Mouse (Mus musculus) liver, adult 2 months (tissue): ENCODE measurements around the gene Fam98c. TPM values are rescaled to one million over a fixed set of nuclear protein-coding genes. Genes with fewer than 3 reads are reported as not detected.

Experiments used
- DNase-seq: peaks from one replicate; pipeline ENCODE4 v3.0.0-alpha.2; 2011; ENCODE audit warnings: low read depth, low spot score; ENCODE audit errors: extremely low read depth
- H3K27ac ChIP-seq: fragments of 200-500 bp; replicated peaks from 2 replicates; pipeline ENCODE4 v1.5.1; 2012; ENCODE audit warnings: low read depth, mild to moderate bottlenecking, control low read depth, inconsistent platforms, low read length; ENCODE audit not compliant: insufficient read depth
- H3K27me3 ChIP-seq: fragments of 200-500 bp; 2 replicates; pipeline ENCODE4 v1.6.1; 2012; ENCODE audit warnings: mild to moderate bottlenecking, moderate library complexity, low read length, inconsistent platforms; ENCODE audit not compliant: control insufficient read depth, insufficient read depth
- H3K36me3 ChIP-seq: fragments of 200-500 bp; 2 replicates; pipeline ENCODE4 v1.6.1; 2012; ENCODE audit warnings: low read length, inconsistent platforms; ENCODE audit not compliant: control insufficient read depth, insufficient read depth
- H3K4me1 ChIP-seq: fragments of 200-500 bp; 2 replicates; pipeline ENCODE4 v1.6.1; 2011; ENCODE audit warnings: low read length; ENCODE audit not compliant: control insufficient read depth, insufficient read depth
- H3K4me3 ChIP-seq: fragments of 200-500 bp; 2 replicates; pipeline ENCODE4 v1.5.1; 2011; ENCODE audit warnings: low read depth, mild to moderate bottlenecking, control low read depth, low read length, moderate library complexity; ENCODE audit not compliant: insufficient read depth
- H3K79me2 ChIP-seq: fragments of 200-500 bp; 2 replicates; pipeline ENCODE4 v1.6.1; 2012; ENCODE audit warnings: inconsistent platforms, mild to moderate bottlenecking, low read length, moderate library complexity; ENCODE audit not compliant: control insufficient read depth, insufficient read depth
- H3K9ac ChIP-seq: fragments of 200-500 bp; 2 replicates; pipeline ENCODE4 v1.6.1; 2012; ENCODE audit warnings: low read depth, mild to moderate bottlenecking, control low read depth, inconsistent platforms, low read length
- CTCF ChIP-seq: fragments of 200-500 bp; IDR thresholded peaks from 2 replicates; pipeline ENCODE4 v1.5.1; 2011; ENCODE audit warnings: low read depth, low read length, control low read depth
- POLR2A ChIP-seq: fragments of 200-500 bp; IDR thresholded peaks from 2 replicates; pipeline ENCODE4 v1.6.1; 2011; ENCODE audit warnings: low read length, control low read depth; ENCODE audit not compliant: insufficient read depth; ENCODE audit errors: extremely low read depth
- WGBS: fragments of 180-500 bp; shearing (Covaris S2); methylation state at CpG from one replicate; pipeline ENCODE4 v1.1.7; 2018; 5-methylcytosine and 5-hydroxymethylcytosine counted together
- polyA plus RNA-seq: library from polyadenylated mRNA; depleted of rRNA; stranded (reverse); fragments of >200 nt; gene quantifications from 2 replicates; pipeline ENCODE4 v1.2.3, GENCODE M21; 2012
- total RNA-seq: library from RNA; depleted of rRNA; stranded (reverse); fragments of >200 nt; gene quantifications from 2 replicates; pipeline ENCODE4 v1.2.3, GENCODE M21; 2014

Gene Fam98c
- total and polyA plus RNA-seq, 2 experiments: 5.1 to 19.3 TPM

- TF ChIP-seq CTCF: no peak
- no peak for TF ChIP-seq POLR2A
- 97% methylated on average over 14 of the region's 14 CpGs for WGBS
- Histone ChIP-seq H3K27ac (no peak overlapping the region), H3K36me3 (peaks cover 2% of the 10 kb centered on the region; the same call in 1 of the 2 replicates), H3K9ac (no peak overlapping the region), H3K79me2 (no peaks in the 10 kb centered on the region), H3K4me1 (peaks cover 3% of the 10 kb centered on the region; the same call in 1 of the 2 replicates), H3K27me3 (0 out of 2 replicates have a peak, but pooled peaks cover 3% of the 10 kb centered on the region), H3K4me3 (no peak overlapping the region)
- DNase-seq: no peak
These were observed 1.9 kb downstream of the Fam98c start for GRCm38 (mm10) chr7:29154018-29154720.

- DNase-seq: no peak
- WGBS: 76% methylated on average over 10 of the region's 10 CpGs
- no peaks in the 10 kb centered on the region for H3K79me2 ChIP-seq
- H3K4me3 ChIP-seq: no peak overlapping the region
- no peak for TF ChIP-seq POLR2A
- TF ChIP-seq CTCF: no peak
- peaks cover 2% of the 10 kb centered on the region; the same call in 1 of the 2 replicates for H3K4me1 ChIP-seq
- H3K9ac ChIP-seq: no peak overlapping the region
- H3K27me3 ChIP-seq: no peaks in the 10 kb centered on the region
- H3K27ac ChIP-seq: no peak overlapping the region
- H3K36me3 ChIP-seq: peaks cover 2% of the 10 kb centered on the region; the same call in 1 of the 2 replicates
These were observed 4.5 kb downstream of the Fam98c start for GRCm38 (mm10) chr7:29151486-29151885.

- DNase-seq: no peak
- TF ChIP-seq POLR2A (no peak), CTCF (no peak)
- Histone ChIP-seq H3K27ac (no peak overlapping the region), H3K9ac (no peak overlapping the region), H3K27me3 (no peaks in the 10 kb centered on the region), H3K4me1 (no peaks in the 10 kb centered on the region), H3K4me3 (no peak overlapping the region), H3K79me2 (no peaks in the 10 kb centered on the region), H3K36me3 (no peaks in the 10 kb centered on the region)
- WGBS: 94% methylated on average over 15 of the region's 15 CpGs
These were observed 7.3 kb downstream of the Fam98c start for GRCm38 (mm10) chr7:29148771-29149170.

- Histone ChIP-seq H3K27ac (no peak overlapping the region), H3K27me3 (no peaks in the 10 kb centered on the region), H3K4me3 (no peak overlapping the region), H3K79me2 (no peaks in the 10 kb centered on the region), H3K9ac (no peak overlapping the region), H3K36me3 (no peaks in the 10 kb centered on the region), H3K4me1 (no peaks in the 10 kb centered on the region)
- DNase-seq: no peak
- WGBS: 89% methylated on average over 7 of the region's 7 CpGs
- TF ChIP-seq POLR2A (no peak), CTCF (no peak)
These were observed 9.2 kb downstream of the Fam98c start for GRCm38 (mm10) chr7:29146625-29147367.

GRCm38 (mm10) chr7:29144006-29144405 lies 12.0 kb downstream of the Fam98c start:
- Histone ChIP-seq H3K79me2 (no peaks in the 10 kb centered on the region), H3K27me3 (no peaks in the 10 kb centered on the region), H3K4me3 (no peak overlapping the region), H3K36me3 (no peaks in the 10 kb centered on the region), H3K4me1 (no peaks in the 10 kb centered on the region), H3K9ac (no peak overlapping the region), H3K27ac (no peak overlapping the region)
- no peak for TF ChIP-seq POLR2A
- TF ChIP-seq CTCF: no peak
- DNase-seq: no peak
- 86% methylated on average over 4 of the region's 4 CpGs for WGBS
